Mouse (Mus musculus) stomach, embryonic 15.5 days (tissue): Measurements from ENCODE around the gene Gnao1. TPM values are rescaled to one million over a fixed set of nuclear protein-coding genes. Genes with fewer than 3 reads are reported as not detected.

ENCODE experiments used
- microRNA-seq: library from miRNA; unstranded; fragments of <30 nt; microRNA quantifications from one replicate; pipeline ENCODE4, GENCODE M21; 2016
- polyA plus RNA-seq: library from polyadenylated mRNA; unstranded; fragments of >200 nt; fragmentation: Nextera tagmentation; extraction: Ambion mirVana; gene quantifications from 2 replicates; pipeline ENCODE4 v1.2.1, GENCODE M21; 2015

The Gnao1 gene
- polyA plus RNA-seq, 1 experiment from 2014 or later: 14.9 TPM

Small RNAs within 50 kb of the gene (microRNA-seq; reads per million reads assigned to microRNA genes)
- not detected for gene Gm24159

Other genes with a start within 250 kb of the Gnao1 start
- gene Amfr, start 202.9 kb downstream of the Gnao1 start, polyA plus RNA-seq: 48.6 and 51.4 TPM in 2 replicates
- gene Nudt21, start 227.1 kb downstream of the Gnao1 start, polyA plus RNA-seq: 103 and 106 TPM in 2 replicates
- gene Ogfod1, start 227.2 kb downstream of the Gnao1 start, polyA plus RNA-seq: 13.2 and 14.2 TPM in 2 replicates